Mouse (Mus musculus) liver, embryonic 16.5 days (tissue): ENCODE data around the gene Gm37240. TPM values are rescaled to one million over a fixed set of nuclear protein-coding genes. Genes with fewer than 3 reads are reported as not detected.
"Not testable (repeated sequence)": the region's sequence is repeated elsewhere in the genome, so short reads cannot be mapped to it uniquely, and the experiment has no call there.

Experiments
- ATAC-seq: fragments of 200-750 bp; cut with Nextera tagmentation; 2 replicates; pipeline ENCODE4 v1.8.0; 2017; ENCODE audit warnings: low read depth, mild to moderate bottlenecking, moderate number of reproducible peaks, moderate library complexity
- H3K27ac ChIP-seq: fragments of 300-500 bp; sonication (generic); 2 replicates; pipeline ENCODE4 v1.5.1; 2014; ENCODE audit warnings: mild to moderate bottlenecking, low read length
- H3K27me3 ChIP-seq: fragments of 300-500 bp; sonication (generic); 2 replicates; pipeline ENCODE4 v1.6.1; 2014; ENCODE audit warnings: low read depth, low read length, mixed read lengths; ENCODE audit not compliant: control insufficient read depth, insufficient read depth
- H3K36me3 ChIP-seq: fragments of 300-500 bp; sonication (generic); 2 replicates; pipeline ENCODE4 v1.6.1; 2014; ENCODE audit warnings: mild to moderate bottlenecking; ENCODE audit not compliant: control insufficient read depth, insufficient read depth
- H3K4me1 ChIP-seq: fragments of 300-500 bp; sonication (generic); 2 replicates; pipeline ENCODE4 v1.6.1; 2014; ENCODE audit warnings: low read depth, low read length, mixed read lengths; ENCODE audit not compliant: control insufficient read depth
- H3K4me2 ChIP-seq: fragments of 300-500 bp; sonication (generic); 2 replicates; pipeline ENCODE4 v1.6.1; 2014; ENCODE audit warnings: low read depth, low read length, mixed read lengths
- H3K4me3 ChIP-seq: fragments of 300-500 bp; sonication (generic); 2 replicates; pipeline ENCODE4 v1.5.1; 2014; ENCODE audit warnings: low read depth, mild to moderate bottlenecking, low read length
- H3K9ac ChIP-seq: fragments of 300-500 bp; sonication (generic); 2 replicates; pipeline ENCODE4 v1.6.1; 2014; ENCODE audit warnings: low read depth, low read length
- H3K9me3 ChIP-seq: fragments of 300-500 bp; sonication (generic); replicated peaks from 2 replicates; pipeline ENCODE4 v1.6.1; 2016; ENCODE audit warnings: low read length; ENCODE audit not compliant: control insufficient read depth
- WGBS: fragments of 180-500 bp; shearing (Covaris S2); extraction: QIAGEN DNeasy Blood & Tissue Kit; methylation state at CpG from one replicate; pipeline ENCODE4 v1.1.7; 2014; ENCODE audit not compliant: insufficient replicate concordance; 5-methylcytosine and 5-hydroxymethylcytosine counted together
- polyA plus RNA-seq: library from polyadenylated mRNA; unstranded; fragments of >200 nt; fragmentation: Nextera tagmentation; extraction: Ambion mirVana; gene quantifications from 2 replicates; pipeline ENCODE4 v1.2.1, GENCODE M21; 2015

Gene Gm37240
- polyA plus RNA-seq, 1 experiment from 2014 or later, result 0.65 TPM

DNA sequence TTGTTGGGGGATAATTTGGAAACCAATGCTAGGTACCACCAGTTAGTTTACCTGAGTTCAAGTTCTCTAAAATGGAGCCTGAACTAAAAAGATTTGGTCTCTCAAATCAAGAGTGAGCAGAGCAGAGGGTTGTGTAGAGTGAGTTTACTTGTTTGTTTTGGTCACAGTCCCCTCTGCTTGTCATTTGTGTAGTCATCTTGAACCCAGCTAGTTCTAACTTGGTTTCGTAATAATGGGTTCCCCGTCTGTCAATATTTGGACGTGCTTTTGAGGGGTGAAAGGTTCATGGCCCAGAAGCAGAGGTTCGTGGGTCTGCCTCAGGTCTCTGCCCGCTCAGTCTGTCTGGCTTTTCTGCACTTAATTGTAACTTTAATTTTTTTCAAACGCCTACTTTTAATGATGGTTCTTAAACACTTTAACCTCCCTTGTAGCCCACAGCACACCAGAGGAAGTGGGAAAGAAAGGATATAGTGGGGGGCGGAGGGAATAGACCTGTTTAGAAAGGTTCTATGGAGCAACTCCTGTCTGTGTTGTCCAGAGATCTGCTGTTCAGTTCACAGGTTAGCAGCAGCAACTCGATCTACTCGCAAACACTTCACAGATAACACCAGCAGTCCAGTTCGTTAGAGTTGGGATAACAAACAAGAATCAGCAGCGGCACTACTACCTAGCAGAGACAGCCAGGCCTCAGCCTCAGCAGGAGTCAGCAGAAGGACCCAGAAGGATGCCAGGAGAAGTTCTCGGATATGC lies 1237.6 kb downstream of the Gm37240 start:
- Histone ChIP-seq H3K4me1 (peaks cover 12% of the 10 kb centered on the region), H3K36me3 (no peaks in the 10 kb centered on the region), H3K9ac (no peak overlapping the region), H3K27me3 (no peaks in the 10 kb centered on the region), H3K9me3 (no peaks in the 10 kb centered on the region), H3K27ac (peak overlapping the region; percentile 31), H3K4me2 (no peak overlapping the region), H3K4me3 (no peak overlapping the region)
- 57% methylated on average over 12 of the region's 12 CpGs for WGBS
- peak; percentile 59 for ATAC-seq

DNA sequence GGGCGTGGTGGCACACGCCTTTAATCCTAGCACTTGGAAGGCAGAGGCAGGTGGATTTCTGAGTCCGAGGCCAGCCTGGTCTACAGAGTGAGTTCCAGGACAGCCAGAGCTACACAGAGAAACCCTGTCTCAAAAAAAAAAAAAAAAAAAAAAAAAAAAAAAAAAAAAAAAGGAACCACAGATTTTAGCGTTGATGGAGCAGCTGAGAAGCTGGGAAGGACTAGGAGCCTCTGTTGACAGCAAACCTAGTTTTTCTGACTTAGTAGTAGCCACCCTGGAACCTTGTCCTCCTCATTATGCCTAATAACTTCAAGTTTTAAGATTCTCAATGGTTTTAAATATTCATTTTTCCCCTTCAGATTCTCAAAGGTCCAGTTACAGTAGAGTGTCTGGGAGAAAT lies 1239.2 kb downstream of the Gm37240 start:
- H3K27ac ChIP-seq, H3K36me3 ChIP-seq, ATAC-seq, H3K9ac ChIP-seq, H3K27me3 ChIP-seq, H3K4me3 ChIP-seq, H3K9me3 ChIP-seq, H3K4me2 ChIP-seq, H3K4me1 ChIP-seq: not testable (repeated sequence)
- 51% methylated on average over 4 of the region's 4 CpGs for WGBS

DNA sequence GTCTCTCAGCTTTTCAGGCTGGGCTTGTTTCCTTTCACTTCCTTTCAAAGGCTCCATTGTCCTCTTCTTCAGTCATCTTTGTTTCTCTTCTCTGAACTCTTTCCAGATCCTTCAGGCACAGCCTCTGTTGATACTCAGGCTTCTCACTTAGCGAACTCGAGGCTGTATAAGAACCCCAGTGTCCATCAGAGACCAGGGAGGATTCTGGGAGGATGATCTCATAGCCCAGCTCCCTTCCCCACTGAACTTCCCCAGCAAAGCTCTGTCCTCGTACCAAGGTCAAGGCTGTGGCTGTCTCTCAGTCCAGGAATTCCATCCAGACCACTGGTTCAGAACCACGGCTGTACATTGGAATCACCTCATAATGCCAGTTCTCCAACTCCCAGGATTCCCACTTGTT lies 1239.7 kb downstream of the Gm37240 start:
- 32% methylated on average over 4 of the region's 4 CpGs for WGBS
- Histone ChIP-seq H3K9ac (no peak overlapping the region), H3K36me3 (no peaks in the 10 kb centered on the region), H3K4me2 (no peak overlapping the region), H3K27ac (no peak overlapping the region), H3K4me1 (no peaks in the 10 kb centered on the region; the same call in 1 of the 2 replicates), H3K4me3 (no peak overlapping the region), H3K27me3 (no peaks in the 10 kb centered on the region), H3K9me3 (no peaks in the 10 kb centered on the region)
- ATAC-seq, result no peak

DNA sequence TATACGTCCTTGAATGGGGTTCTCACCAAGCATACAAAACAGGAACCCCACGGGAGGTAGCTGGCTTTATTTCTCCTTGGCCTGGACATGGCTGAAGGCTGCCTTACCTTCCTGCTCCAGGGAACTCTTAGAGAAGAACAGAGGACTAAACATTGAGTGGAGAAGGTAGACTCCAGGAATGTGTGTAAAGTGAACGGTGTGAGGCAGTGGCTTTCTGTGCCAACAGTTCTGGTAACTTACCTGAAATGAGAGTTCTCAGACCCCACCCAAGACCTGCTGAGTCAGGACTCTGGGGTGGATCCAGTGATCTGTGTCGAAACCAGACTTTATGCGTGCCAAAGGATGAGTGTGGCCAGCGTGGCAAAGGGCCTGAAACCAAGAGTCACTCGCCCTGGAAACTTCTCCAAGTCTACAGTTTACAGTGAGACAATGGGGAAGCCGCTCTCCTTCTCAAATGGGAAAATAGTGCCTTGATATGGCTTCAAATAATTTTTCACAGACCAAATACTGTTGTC lies 1240.9 kb downstream of the Gm37240 start:
- Histone ChIP-seq H3K27ac (no peak overlapping the region), H3K4me3 (no peak overlapping the region), H3K4me2 (no peak overlapping the region), H3K9ac (no peak overlapping the region), H3K27me3 (no peaks in the 10 kb centered on the region), H3K4me1 (no peaks in the 10 kb centered on the region; the same call in 1 of the 2 replicates), H3K36me3 (no peaks in the 10 kb centered on the region), H3K9me3 (no peaks in the 10 kb centered on the region)
- 58% methylated on average over 8 of the region's 8 CpGs for WGBS
- ATAC-seq, result no peak

DNA sequence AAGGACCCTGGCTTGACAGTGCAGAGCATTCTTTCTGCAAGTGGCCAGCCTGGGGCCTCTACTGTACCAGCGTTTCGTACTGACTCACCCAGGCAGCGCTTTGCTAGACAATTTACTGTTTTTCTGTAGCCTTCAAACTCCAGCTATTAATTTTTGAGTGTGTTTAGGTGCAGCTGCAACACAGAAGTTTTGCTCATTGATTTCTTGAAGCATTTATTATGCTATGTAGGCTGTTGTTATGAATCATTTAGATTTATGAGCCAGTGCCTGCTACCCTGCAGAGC lies 1241.4 kb downstream of the Gm37240 start:
- no peaks in the 10 kb centered on the region for H3K27me3 ChIP-seq
- H3K9ac ChIP-seq, result no peak overlapping the region
- H3K36me3 ChIP-seq, result no peaks in the 10 kb centered on the region
- no peak overlapping the region for H3K4me3 ChIP-seq
- H3K4me1 ChIP-seq, result no peaks in the 10 kb centered on the region; the same call in 1 of the 2 replicates
- 69% methylated on average over 3 of the region's 3 CpGs for WGBS
- ATAC-seq, result no peak
- no peak overlapping the region for H3K27ac ChIP-seq
- no peak overlapping the region for H3K4me2 ChIP-seq
- H3K9me3 ChIP-seq, result no peaks in the 10 kb centered on the region

DNA sequence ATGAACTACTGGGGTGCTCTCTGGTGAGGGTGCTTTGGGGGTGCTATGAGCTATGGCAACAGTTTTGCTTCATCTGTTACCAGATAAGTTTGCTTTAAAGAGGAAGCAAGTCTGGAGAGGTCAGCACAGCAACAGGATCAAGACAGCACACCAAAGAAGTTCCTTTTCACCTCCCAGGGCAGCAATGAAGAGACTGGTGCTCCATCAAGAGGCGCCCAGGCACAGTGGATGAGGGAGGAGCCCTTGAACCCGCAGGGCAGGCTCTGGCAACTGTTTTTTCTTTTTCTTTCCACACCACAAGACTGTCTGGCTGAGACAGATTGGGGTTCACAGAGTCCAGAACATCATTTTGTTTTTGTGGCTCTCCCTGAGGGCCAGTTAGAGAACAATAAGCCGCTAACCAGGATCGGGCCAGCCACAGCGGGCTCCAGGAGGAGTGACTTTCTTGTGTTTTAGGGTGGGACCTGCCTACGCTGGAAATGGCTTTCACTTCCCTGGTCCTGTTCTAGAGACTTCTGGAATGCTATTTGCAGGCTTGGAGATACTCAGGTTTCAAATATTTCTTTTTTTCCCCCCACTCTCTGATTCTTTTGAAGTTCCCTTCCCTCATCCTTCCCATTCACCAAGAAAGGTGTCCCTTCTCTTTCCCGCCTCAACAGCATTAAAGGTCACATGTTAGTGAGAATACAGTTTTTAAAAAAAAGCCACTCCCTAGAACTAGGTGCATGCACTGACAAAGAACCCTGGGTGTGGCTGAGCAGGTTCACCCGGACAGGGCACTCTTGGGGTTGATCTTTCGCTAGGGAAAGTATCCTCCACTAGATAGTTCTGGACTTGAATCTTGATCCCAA lies 1241.9 kb downstream of the Gm37240 start:
- no peak overlapping the region for H3K9ac ChIP-seq
- no peaks in the 10 kb centered on the region for H3K9me3 ChIP-seq
- H3K4me1 ChIP-seq, result no peaks in the 10 kb centered on the region; the same call in 1 of the 2 replicates
- no peaks in the 10 kb centered on the region for H3K27me3 ChIP-seq
- no peaks in the 10 kb centered on the region for H3K36me3 ChIP-seq
- no peak for ATAC-seq
- no peak overlapping the region for H3K4me3 ChIP-seq
- no peak overlapping the region for H3K27ac ChIP-seq
- H3K4me2 ChIP-seq, result no peak overlapping the region
- 51% methylated on average over 9 of the region's 9 CpGs for WGBS

DNA sequence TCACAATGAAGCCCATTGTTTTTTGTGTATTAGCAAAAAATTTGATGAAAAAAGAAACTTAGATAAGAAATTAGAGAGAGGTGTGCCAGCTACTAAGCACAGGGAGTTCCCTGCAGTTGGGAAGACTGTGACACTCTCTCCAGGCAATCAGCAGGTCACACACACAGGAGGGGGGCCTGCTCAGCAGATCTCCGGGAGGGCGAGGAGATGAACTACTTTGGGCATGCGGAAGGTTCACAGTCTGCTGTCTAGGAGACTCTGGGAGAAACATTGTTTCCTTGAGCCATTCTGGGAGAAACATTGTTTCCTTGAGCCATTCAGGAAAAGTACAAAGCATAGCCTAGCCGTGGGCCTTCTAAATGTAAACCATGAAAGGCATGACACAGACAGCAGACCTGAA lies 1244.4 kb downstream of the Gm37240 start:
- H3K9me3 ChIP-seq, result no peaks in the 10 kb centered on the region
- no peak overlapping the region for H3K27ac ChIP-seq
- WGBS, result 65% methylated on average over 4 of the region's 4 CpGs
- no peak for ATAC-seq
- no peaks in the 10 kb centered on the region for H3K36me3 ChIP-seq
- no peak overlapping the region for H3K4me2 ChIP-seq
- no peaks in the 10 kb centered on the region for H3K27me3 ChIP-seq
- no peak overlapping the region for H3K9ac ChIP-seq
- no peak overlapping the region for H3K4me3 ChIP-seq
- peaks cover 4% of the 10 kb centered on the region for H3K4me1 ChIP-seq

DNA sequence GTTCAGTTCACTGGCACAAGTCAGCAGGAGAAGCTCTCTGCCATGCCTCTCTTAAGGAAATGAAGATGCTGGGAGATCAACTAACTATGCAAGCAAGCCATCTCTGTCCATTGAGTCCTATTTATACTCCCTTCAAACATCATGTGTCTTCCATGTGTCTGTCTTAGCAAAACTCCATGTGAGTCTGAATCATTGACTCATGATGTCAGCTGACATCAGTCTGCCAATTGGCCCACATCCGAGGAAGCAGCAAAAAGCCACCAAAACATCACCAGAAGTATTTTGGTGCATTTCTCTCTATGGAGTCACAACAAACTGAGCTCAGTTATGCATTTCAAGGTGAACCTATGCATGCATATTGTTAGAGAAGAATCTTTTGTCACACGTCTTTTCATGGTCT lies 1245.9 kb downstream of the Gm37240 start:
- Histone ChIP-seq H3K36me3 (no peaks in the 10 kb centered on the region), H3K9me3 (no peaks in the 10 kb centered on the region), H3K27ac (no peak overlapping the region), H3K4me1 (peaks cover 4% of the 10 kb centered on the region), H3K4me3 (no peak overlapping the region), H3K4me2 (no peak overlapping the region), H3K27me3 (no peaks in the 10 kb centered on the region), H3K9ac (no peak overlapping the region)
- 61% methylated on average over 2 of the region's 2 CpGs for WGBS
- ATAC-seq, result no peak

DNA sequence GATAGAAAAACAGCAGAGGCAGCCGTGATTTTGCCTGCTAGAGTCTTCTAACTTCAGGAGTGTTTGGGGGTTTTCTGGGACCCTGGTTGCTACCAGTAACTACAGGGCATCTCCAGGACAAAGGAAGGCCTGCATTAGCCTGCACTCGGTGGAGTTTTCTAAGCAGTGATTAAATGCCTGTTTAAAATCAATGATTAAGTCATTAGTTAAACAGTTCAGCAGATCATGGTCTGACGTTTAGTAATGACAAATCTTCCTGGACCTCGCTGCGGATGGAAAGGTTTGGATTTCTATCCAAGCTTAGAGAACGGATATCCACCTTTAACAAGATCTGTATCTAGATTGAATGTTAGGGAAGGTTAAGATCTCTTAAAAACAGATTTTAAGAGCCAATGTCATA lies 1246.8 kb downstream of the Gm37240 start:
- Histone ChIP-seq H3K4me2 (no peak overlapping the region), H3K27ac (no peak overlapping the region), H3K36me3 (no peaks in the 10 kb centered on the region), H3K27me3 (no peaks in the 10 kb centered on the region), H3K9me3 (no peaks in the 10 kb centered on the region), H3K4me3 (no peak overlapping the region), H3K4me1 (peaks cover 4% of the 10 kb centered on the region), H3K9ac (no peak overlapping the region)
- ATAC-seq, result no peak
- WGBS, result 58% methylated on average over 6 of the region's 6 CpGs
